Comparison of ENCODE assay signal across 9 mouse cellular contexts in the genomic region with DNA sequence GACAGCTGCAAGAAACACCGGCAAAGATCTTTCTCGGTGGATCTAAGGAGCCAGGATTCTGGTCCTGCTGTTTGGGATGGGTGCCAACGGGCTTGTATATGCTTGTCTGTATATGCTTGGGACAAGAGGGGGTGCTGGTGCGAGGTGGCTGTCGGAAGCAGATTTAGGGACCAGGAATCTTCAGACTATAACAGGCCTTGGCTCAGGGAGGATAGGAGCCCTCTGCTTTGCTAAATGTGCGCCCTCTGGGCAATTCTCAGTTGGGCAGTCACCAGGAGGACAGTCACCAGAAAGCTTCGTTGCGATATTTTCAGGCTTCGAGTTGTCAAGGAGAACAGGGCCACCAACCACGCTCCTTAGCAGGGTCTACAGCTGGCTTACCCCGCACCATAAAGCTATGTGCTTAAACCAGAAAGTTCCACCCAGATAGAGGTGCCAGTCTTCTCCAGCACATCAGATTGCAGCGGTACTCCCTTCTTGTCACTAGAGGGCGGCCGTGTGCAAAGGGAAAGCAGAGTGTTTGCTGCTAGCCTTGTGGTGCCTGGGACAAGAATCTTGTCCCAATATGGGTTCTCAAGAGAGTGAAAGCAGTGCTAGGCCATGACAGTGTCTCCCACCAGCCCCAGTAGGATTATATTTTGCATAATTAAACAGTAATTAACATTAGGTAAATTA. TPM values are rescaled to one million over a fixed set of nuclear protein-coding genes. Genes with fewer than 3 reads are reported as not detected.
DNase-seq lines count a peak whose midpoint lies in the region; ATAC-seq and TF ChIP-seq lines count a peak whose summit lies in the region.
"Had no signal": no experiment of that assay in that cellular context is flagged by ENCODE, and none has a peak within 500 bp of the region (broad histone marks: within the 10 kb centered on the region; RNA-seq: fewer than 3 reads in every experiment).

No protein-coding gene starts in this region.

- H3K27me3 ChIP-seq in CH12.LX (replicated peaks) = no peaks in the 10 kb centered on the region
- no peaks in the 10 kb centered on the region for H3K27me3 ChIP-seq in lung, embryonic 14.5 days (ENCODE audit: insufficient read depth, low read length)
- no peaks in the 10 kb centered on the region for H3K27me3 ChIP-seq in thymus, adult 2 months (ENCODE audit: control insufficient read depth, insufficient read depth, low read length)

- peak; percentile 70 for ATAC-seq in lung, embryonic 14.5 days (ENCODE audit: insufficient read depth)

- TF ChIP-seq CTCF in CH12.LX (conservative IDR thresholded peaks at IDR 0.05 in 1 of 2, IDR thresholded peaks at IDR 0.05 in 1 of 2; ENCODE audit: low read depth in 2 of 2, low read length in 2 of 2) = peak; percentile 75 to 93
- peak; percentile 96 for TF ChIP-seq CTCF in lung, embryonic 14.5 days (IDR thresholded peaks at IDR 0.05; ENCODE audit: low read depth)
- TF ChIP-seq CTCF in olfactory bulb, adult 2 months (IDR thresholded peaks at IDR 0.05; ENCODE audit: insufficient read depth, low read depth, low read length) = peak; percentile 60; the same call in 1 of the 2 replicates
- TF ChIP-seq CTCF in thymus, adult 2 months (IDR thresholded peaks at IDR 0.05; ENCODE audit: borderline replicate concordance, control insufficient read depth, extremely low read depth, insufficient read depth, low read length, poor library complexity) = peak; percentile 72; the same call in 1 of the 2 replicates

- dilution Hi-C loops in CH12.LX (cut with MboI; ENCODE audit: extremely low pct_ligation_motif_present, extremely low pct_unique_long_range_greater_than_20kb, low sequenced_read_pairs) = no loop called here

- in situ Hi-C loops in CH12.LX (cut with MboI; ENCODE audit: low pct_ligation_motif_present, low pct_unique_long_range_greater_than_20kb, low sequenced_read_pairs) = no loop called here

- H3K4me3 ChIP-seq in CH12.LX (replicated peaks in 1 of 3; ENCODE audit: low read depth in 2 of 3, low read length in 2 of 3, poor library complexity in 1 of 3) = no peak overlapping the region
- H3K4me3 ChIP-seq in lung, embryonic 14.5 days (ENCODE audit: low read depth, low read length) = no peak overlapping the region
- H3K4me3 ChIP-seq in olfactory bulb, adult 2 months (ENCODE audit: insufficient read depth, low read depth, low read length) = no peak overlapping the region
- H3K4me3 ChIP-seq in thymus, adult 2 months (ENCODE audit: control insufficient read depth, insufficient read depth, low read length) = no peak overlapping the region
- H3K4me3 ChIP-seq: heart, embryonic 13.5 days had no signal

- no peaks in the 10 kb centered on the region for H3K36me3 ChIP-seq in CH12.LX (replicated peaks in 1 of 2; ENCODE audit: control insufficient read depth in 1 of 2, insufficient read depth in 1 of 2, low read length in 1 of 2)
- no peaks in the 10 kb centered on the region for H3K36me3 ChIP-seq in lung, embryonic 14.5 days (ENCODE audit: insufficient read depth)
- no peaks in the 10 kb centered on the region for H3K36me3 ChIP-seq in thymus, adult 2 months (ENCODE audit: control insufficient read depth, insufficient read depth, low read length)
- H3K36me3 ChIP-seq: heart, embryonic 13.5 days had no signal

- H3K9me3 ChIP-seq in CH12.LX (replicated peaks; ENCODE audit: low read length) = peaks cover 4% of the 10 kb centered on the region
- H3K9me3 ChIP-seq in lung, embryonic 14.5 days (ENCODE audit: low read depth, low read length) = no peaks in the 10 kb centered on the region

- no peaks in the 10 kb centered on the region for H3K79me2 ChIP-seq in CH12.LX (replicated peaks; ENCODE audit: control insufficient read depth, extremely low read depth, insufficient read depth, poor library complexity, severe bottlenecking)

- no peak overlapping the region for H3K9ac ChIP-seq in CH12.LX (ENCODE audit: insufficient read depth, low read depth)
- H3K9ac ChIP-seq in lung, embryonic 14.5 days = no peak overlapping the region
- H3K9ac ChIP-seq: heart, embryonic 13.5 days had no signal

- intact Hi-C loops in heart, postnatal 10 days (cut with DNase I) = loop anchor here (1.0 to 5.0 kb wide), 3 partner anchors 45 to 417 kb away; no protein-coding TSS in a partner anchor

- TF ChIP-seq POLR2A in CH12.LX (IDR thresholded peaks at IDR 0.05; ENCODE audit: low read depth, low read length) = no peak
- TF ChIP-seq POLR2A in olfactory bulb, adult 2 months (IDR thresholded peaks at IDR 0.05; ENCODE audit: insufficient read depth, low read depth, low read length) = no peak
- no peak for TF ChIP-seq POLR2A in thymus, adult 2 months (IDR thresholded peaks at IDR 0.05; ENCODE audit: control insufficient read depth, extremely low read depth, insufficient read depth, low read length, poor library complexity)

- H3K4me1 ChIP-seq in CH12.LX (ENCODE audit: control insufficient read depth in 1 of 2, insufficient read depth in 2 of 2) = no peaks in the 10 kb centered on the region
- H3K4me1 ChIP-seq in lung, embryonic 14.5 days (ENCODE audit: insufficient read depth) = no peaks in the 10 kb centered on the region
- no peaks in the 10 kb centered on the region for H3K4me1 ChIP-seq in olfactory bulb, adult 2 months (ENCODE audit: control insufficient read depth, insufficient read depth, low read length)
- H3K4me1 ChIP-seq in thymus, adult 2 months (replicated peaks; ENCODE audit: control insufficient read depth, insufficient read depth, low read length) = no peaks in the 10 kb centered on the region
- H3K4me1 ChIP-seq: heart, embryonic 13.5 days had no signal

- no peak overlapping the region for H3K27ac ChIP-seq in CH12.LX (ENCODE audit: insufficient read depth, low read depth)
- no peak overlapping the region for H3K27ac ChIP-seq in lung, embryonic 14.5 days (ENCODE audit: low read depth)
- H3K27ac ChIP-seq in olfactory bulb, adult 2 months (ENCODE audit: insufficient read depth, low read depth, low read length) = no peak overlapping the region
- no peak overlapping the region for H3K27ac ChIP-seq in thymus, adult 2 months (ENCODE audit: control insufficient read depth, insufficient read depth, low read length)
- H3K27ac ChIP-seq: heart, embryonic 13.5 days had no signal

- no peak overlapping the region for H3K4me2 ChIP-seq in CH12.LX (ENCODE audit: insufficient read depth, low read depth, poor library complexity, severe bottlenecking)
- no peak overlapping the region for H3K4me2 ChIP-seq in lung, embryonic 14.5 days
- H3K4me2 ChIP-seq: heart, embryonic 13.5 days had no signal

- TF ChIP-seq RAD21 in CH12.LX (IDR thresholded peaks at IDR 0.05; ENCODE audit: low read depth, low read length) = peak; percentile 78

- TF ChIP-seq EP300 in CH12.LX (IDR thresholded peaks at IDR 0.05; ENCODE audit: low read length) = no peak

- peak; percentile 83 for DNase-seq in CH12.LX (ENCODE audit: extremely low read depth)
- DNase-seq in adrenal gland, postnatal 14 days = peak; percentile 83
- peak; percentile 68 for DNase-seq in embryo, embryonic 9.5 days (ENCODE audit: extremely low spot score)
- peak; percentile 68 to 84 for DNase-seq in heart, postnatal 10 days
- peak; percentile 46 for DNase-seq in large intestine, adult 2 months (ENCODE audit: low read depth, low spot score)
- peak; percentile 91 for DNase-seq in lung, embryonic 14.5 days
- DNase-seq in thymus, adult 2 months = peak; percentile 59

- 34% methylated on average over 14 of the region's 14 CpGs for WGBS in large intestine, adult 2 months
- 32% methylated on average over 14 of the region's 14 CpGs for WGBS in lung, embryonic 14.5 days
- WGBS in olfactory bulb, adult 2 months = 37% methylated on average over 14 of the region's 14 CpGs
- WGBS in thymus, adult 2 months = 46% methylated on average over 14 of the region's 14 CpGs

TF ChIP-seq in CH12.LX, 34 proteins besides CTCF, POLR2A, EP300 and RAD21:
- TF ChIP-seq SMC3 (IDR thresholded peaks at IDR 0.05; ENCODE audit: low read depth, low read length) (peak; percentile 91), ZC3H11A (IDR thresholded peaks at IDR 0.05; ENCODE audit: low read depth, low read length) (0 out of 2 replicates have a peak, but pooled peaks have one; percentile 24), MAX (IDR thresholded peaks at IDR 0.05; ENCODE audit: low read length) (no peak)

RNA-seq across cellular contexts. Expression of gene Clec2l, which starts 12.5 kb away (rescaled TPM):
- 0.17 TPM in 2 replicates for total RNA-seq in CH12.LX (2012; rRNA removed)
- 0.26 and 0.27 TPM in 2 replicates for total RNA-seq in CH12.LX (2014; rRNA removed)
- 0.21 and 0.57 TPM in 2 replicates for polyA plus RNA-seq in CH12.LX (2012; ENCODE audit: insufficient read length, low read depth)
- total RNA-seq in adrenal gland, postnatal 14 days (2021) = 3.7 TPM in 2 replicates
- total RNA-seq in heart, postnatal 10 days (2021) = 1 to 10 TPM; 2.8 to 3.3 TPM
- polyA plus RNA-seq in large intestine, adult 2 months (2012; rRNA removed) = 0.66 TPM in 2 replicates
- 1.6 and 3.1 TPM in 2 replicates for polyA plus RNA-seq in lung, embryonic 14.5 days (2014; fragmentation: Nextera tagmentation; extraction: Ambion mirVana)
- polyA plus RNA-seq in olfactory bulb, adult 2 months (2012; ENCODE audit: insufficient read depth, insufficient read length, low replicate concordance, missing spikeins) = not detected in 2 replicates
- polyA plus RNA-seq in thymus, adult 2 months (2012; rRNA removed) = 0.67 and 0.93 TPM in 2 replicates

RNA-seq across cellular contexts. Expression of gene Klrg2, which starts 13.4 kb away (rescaled TPM):
- total RNA-seq in CH12.LX (2012; rRNA removed) = 0.34 and 0.76 TPM in 2 replicates
- 0.12 and 0.22 TPM in 2 replicates for total RNA-seq in CH12.LX (2014; rRNA removed)
- 0.19 and 0.27 TPM in 2 replicates for polyA plus RNA-seq in CH12.LX (2012; ENCODE audit: insufficient read length, low read depth)
- total RNA-seq in adrenal gland, postnatal 14 days (2021) = 0.78 and 1.1 TPM in 2 replicates
- total RNA-seq in heart, postnatal 10 days (2021) = under 1 TPM; 0.62 to 0.74 TPM
- 0.19 and 0.26 TPM in 2 replicates for polyA plus RNA-seq in large intestine, adult 2 months (2012; rRNA removed)
- 0.22 and 0.42 TPM in 2 replicates for polyA plus RNA-seq in lung, embryonic 14.5 days (2014; fragmentation: Nextera tagmentation; extraction: Ambion mirVana)
- not detected in 2 replicates for polyA plus RNA-seq in olfactory bulb, adult 2 months (2012; ENCODE audit: insufficient read depth, insufficient read length, low replicate concordance, missing spikeins)
- 0.41 and 0.44 TPM in 2 replicates for polyA plus RNA-seq in thymus, adult 2 months (2012; rRNA removed)
